Mouse (Mus musculus) cerebral cortex, adult 2 months (tissue): ENCODE measurements around the gene Zcchc3.

ENCODE experiments used
- WGBS: fragments of 180-500 bp; shearing (Covaris S2); methylation state at CpG from one replicate; pipeline ENCODE4 v1.1.7; 2018; 5-methylcytosine and 5-hydroxymethylcytosine counted together

The Zcchc3 gene

GRCm38 (mm10) chr2:152410971-152411371, 3.9 kb downstream of the Zcchc3 start:
- WGBS = 9% methylated on average over 15 of the region's 15 CpGs

- 89% methylated on average over 6 of the region's 6 CpGs for WGBS
Observed at GRCm38 (mm10) chr2:152409781-152410180, 5.0 kb downstream of the Zcchc3 start.

DNA sequence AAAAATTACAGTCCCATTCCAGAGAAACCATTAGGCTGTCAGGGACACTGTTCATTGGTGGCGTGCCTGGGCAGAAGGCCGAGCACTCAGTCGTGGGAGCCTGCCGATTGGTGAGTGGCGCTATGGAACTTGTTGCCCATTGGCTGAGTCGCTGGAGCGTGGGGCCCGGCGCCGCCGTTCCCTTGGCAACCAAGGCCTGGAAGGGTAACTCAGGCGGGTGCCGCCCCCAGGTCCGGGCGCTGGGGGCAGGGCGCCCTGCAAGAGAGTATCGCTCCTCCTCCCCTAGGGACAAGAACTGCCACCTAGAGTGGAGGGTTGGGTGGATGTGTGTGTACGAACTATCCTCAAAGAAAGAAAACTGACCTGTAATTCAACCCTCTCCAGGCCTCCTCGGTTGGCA, 8.7 kb downstream of the Zcchc3 start:
- under 1% methylated on average over 19 of the region's 19 CpGs for WGBS

- WGBS = 4% methylated on average over 13 of the region's 13 CpGs
Observed at GRCm38 (mm10) chr2:152399122-152399542, 15.7 kb downstream of the Zcchc3 start.

- under 1% methylated on average over 38 of the region's 38 CpGs for WGBS
Observed at GRCm38 (mm10) chr2:152398691-152399090, 16.1 kb downstream of the Zcchc3 start.

DNA sequence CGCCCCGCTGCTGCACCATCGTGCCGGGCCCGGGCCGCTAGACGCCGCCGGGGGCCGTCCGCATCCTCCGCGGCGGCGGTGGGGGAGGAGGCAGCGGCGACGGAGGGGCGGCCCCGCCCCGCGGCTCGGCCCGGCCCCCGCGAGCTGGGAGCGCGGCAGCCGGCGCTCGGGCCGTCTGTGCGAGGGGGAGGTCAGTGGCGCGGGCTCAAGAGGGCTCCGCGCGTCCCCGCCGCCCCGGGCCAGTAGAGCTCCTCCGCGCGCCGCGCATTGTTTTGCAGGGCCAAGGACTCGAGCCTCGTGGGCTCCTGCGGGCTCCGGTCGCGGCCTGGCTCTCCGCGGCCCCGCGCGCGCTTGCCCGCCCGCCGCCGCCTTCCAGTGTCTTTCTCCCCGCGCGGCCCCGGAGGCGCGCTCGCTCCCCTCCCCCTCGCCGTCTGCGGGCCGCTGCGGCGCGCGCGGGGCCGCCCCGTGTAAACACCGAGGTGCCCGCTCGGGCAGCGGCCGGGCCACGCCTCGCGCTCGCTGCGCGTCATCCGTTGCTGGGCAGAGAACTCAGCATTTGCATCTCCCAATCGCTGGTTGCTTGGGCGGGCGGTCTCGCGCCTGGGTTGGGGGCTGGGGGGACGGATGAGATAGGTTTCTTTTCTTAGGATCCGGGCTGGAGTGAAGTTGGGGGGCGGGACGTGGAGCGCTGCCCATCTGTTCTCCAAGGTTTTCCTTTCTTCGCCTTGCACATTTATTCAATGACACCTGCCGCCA, 17.0 kb downstream of the Zcchc3 start, which contains the start of gene Sox12:
Sox12 (minus strand) TSS at position 384 of the 756 bp plus-strand sequence.
- under 1% methylated on average over 104 of the region's 104 CpGs for WGBS

GRCm38 (mm10) chr2:152397004-152397589, 17.7 kb downstream of the Zcchc3 start:
- WGBS = under 1% methylated on average over 76 of the region's 77 CpGs

DNA sequence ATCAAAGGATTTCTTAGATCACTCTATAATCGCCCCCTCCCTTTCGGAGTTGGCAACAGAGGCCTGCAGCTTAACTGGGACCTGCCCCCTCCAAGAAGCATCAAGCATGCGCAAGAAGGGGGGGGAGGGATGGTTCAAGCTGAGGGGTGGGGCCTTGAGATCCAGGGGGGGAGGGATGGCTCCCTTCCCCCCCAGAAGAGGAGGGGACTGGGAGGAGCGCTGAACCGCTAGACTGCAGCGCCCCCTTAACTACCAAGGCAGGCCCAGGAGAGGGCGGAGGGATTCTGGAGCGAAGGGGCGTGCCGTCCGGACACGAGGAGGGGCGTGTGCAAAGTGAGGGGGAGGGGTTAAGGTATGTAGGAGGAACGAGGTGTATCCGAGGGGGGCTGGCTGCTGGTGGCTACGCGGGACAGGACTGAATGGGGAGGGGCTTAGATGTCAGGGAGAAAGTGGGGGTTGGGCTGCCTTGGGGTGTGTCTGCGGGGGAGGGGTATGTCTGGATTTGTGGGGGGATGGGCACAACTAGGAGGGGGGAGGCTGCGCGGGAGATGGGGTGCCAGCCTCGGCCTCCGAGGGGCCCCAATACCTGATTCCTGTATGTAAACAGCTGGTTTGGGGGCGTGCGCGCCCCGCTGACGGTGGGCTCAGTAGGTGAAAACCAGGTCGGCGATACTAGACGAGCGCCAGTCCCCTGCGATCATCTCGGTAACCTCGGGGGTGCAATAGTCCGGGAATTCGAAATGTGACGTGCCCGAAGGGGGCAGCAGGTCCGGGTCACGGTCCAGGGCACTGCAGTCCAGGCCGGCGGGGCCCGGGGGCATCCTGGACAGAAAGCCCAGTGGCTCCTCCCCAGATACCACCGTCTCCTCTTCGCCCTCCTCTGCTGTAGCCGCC, 18.5 kb downstream of the Zcchc3 start:
- WGBS = 2% methylated on average over 44 of the region's 46 CpGs

DNA sequence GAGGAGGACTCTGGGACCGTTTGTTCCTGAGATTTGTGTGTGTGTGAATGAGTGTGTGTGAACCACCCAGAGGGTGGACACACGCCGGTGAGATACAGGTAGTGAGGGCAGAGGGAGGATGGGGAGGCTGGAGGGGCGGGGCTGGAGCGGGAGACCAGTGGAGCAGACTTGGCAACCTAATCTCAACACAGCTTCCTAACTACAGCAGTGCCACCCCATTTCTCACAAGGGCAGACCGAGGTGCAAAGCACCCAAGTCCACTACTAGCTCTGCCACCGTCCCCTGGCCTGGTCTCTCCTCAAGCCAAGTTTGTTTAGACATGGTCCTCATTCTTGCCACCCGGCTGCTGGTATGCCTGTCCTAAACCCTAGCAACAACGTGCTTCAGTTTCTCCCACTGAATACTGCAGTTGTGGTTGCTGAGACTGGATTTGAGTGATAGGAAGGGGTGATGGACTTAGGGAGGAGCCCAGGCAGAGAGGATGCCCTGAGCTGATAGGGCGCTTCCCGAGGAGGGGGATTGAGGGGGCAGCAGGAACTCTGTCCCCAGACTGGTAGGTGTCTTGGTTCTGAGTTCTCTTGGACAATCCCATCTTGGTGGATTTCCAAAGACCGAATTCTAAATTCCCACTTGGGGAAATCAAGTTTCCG, 19.4 kb downstream of the Zcchc3 start:
- 12% methylated on average over 13 of the region's 13 CpGs for WGBS

GRCm38 (mm10) chr2:152393225-152394017, 21.4 kb downstream of the Zcchc3 start:
- 52% methylated on average over 9 of the region's 9 CpGs for WGBS

GRCm38 (mm10) chr2:152392786-152393185, 22.0 kb downstream of the Zcchc3 start:
- WGBS = 13% methylated on average over 3 of the region's 3 CpGs

DNA sequence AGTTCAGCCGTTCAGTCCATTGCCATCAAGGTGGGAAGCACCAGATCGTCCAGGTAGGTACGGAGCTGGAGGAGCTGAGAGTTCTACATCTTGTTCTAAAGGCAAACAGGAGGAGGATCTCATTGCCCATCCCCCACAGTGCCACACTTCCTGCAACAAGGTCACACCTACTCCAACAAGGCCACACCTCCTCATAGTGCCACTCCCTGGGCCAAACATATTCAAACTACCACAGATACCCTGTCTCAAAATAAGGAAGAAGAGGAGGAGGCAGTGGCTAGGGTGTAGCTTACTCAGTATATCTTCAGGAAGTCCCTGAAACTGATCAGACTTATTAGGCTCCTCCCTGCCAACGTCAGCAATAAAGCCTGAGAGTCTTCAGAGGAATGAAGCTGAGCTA, 30.6 kb downstream of the Zcchc3 start:
- 92% methylated on average over 4 of the region's 4 CpGs for WGBS

- WGBS = 3% methylated on average over 16 of the region's 16 CpGs
Observed at GRCm38 (mm10) chr2:152376345-152376741, 38.5 kb downstream of the Zcchc3 start, which contains the start of gene Nrsn2. Gene Nrsn2, minus strand, starts transcription at chr2:152376638.

GRCm38 (mm10) chr2:152375652-152376344, 39.0 kb downstream of the Zcchc3 start:
- WGBS = 21% methylated on average over 21 of the region's 21 CpGs

DNA sequence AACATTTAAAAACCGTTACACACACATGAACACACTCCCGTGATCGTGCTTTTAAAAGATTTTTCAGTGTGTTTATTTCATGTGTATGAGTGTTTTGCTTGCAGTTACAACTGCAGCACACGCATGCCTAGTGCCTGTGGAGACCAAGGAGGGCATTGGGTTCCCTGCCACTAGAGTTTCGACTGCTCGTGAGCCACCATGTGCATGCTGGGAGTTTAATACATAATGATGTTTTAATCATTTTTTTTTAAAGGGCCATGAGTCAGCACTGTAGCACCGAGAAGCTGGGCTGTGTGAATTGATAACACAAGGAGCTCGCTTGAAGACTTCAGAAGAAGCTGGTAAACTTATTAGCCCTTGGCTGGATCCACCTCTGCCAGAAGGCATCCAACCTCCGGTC, 41.3 kb downstream of the Zcchc3 start:
- WGBS = 77% methylated on average over 9 of the region's 9 CpGs

GRCm38 (mm10) chr2:152372661-152373060, 42.2 kb downstream of the Zcchc3 start:
- WGBS = 83% methylated on average over 4 of the region's 4 CpGs

GRCm38 (mm10) chr2:152372104-152372503, 42.7 kb downstream of the Zcchc3 start:
- 66% methylated on average over 7 of the region's 7 CpGs for WGBS

GRCm38 (mm10) chr2:152368532-152369140, 46.2 kb downstream of the Zcchc3 start:
- 33% methylated on average over 14 of the region's 14 CpGs for WGBS

- WGBS = 77% methylated on average over 5 of the region's 5 CpGs
Observed at GRCm38 (mm10) chr2:152367917-152368316, 46.9 kb downstream of the Zcchc3 start.
